Mouse (Mus musculus): ENCODE measurements around the gene Srpx2. TPM values are rescaled to one million over a fixed set of nuclear protein-coding genes. Genes with fewer than 3 reads are reported as not detected.

The Srpx2 gene
- 8.2 and 12.9 TPM in 2 replicates for polyA plus RNA-seq (2015; fragmentation: Nextera tagmentation; extraction: Ambion mirVana)

DNA sequence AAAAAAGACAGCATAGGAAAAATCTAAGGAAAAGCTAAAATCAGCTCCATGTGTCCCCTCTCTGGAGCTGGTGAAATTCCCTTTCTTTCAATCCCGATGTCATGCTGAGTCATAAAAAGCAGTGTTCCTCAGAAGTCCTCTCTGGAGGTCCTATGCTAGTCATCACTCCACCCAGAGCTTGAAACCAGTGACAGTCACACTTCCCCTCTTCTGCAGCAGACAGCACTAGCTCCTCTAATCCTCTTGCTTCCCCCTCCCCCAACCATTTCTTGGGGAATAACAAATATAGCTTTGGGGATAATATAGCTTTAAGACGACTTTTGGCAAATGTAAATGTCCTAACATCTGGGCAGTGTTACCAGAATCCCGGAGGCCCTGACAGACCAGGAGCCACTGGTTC, at the start of gene Srpx2:
Srpx2 (plus strand) TSS at position 166 of the 400 bp plus-strand sequence.
- 32% methylated on average over 3 of the region's 3 CpGs for WGBS
- peaks cover 6% of the 10 kb centered on the region; the same call in 1 of the 2 replicates for H3K27me3 ChIP-seq
- H3K36me3 ChIP-seq = no peaks in the 10 kb centered on the region
- H3K9me3 ChIP-seq = no peaks in the 10 kb centered on the region
- no peaks in the 10 kb centered on the region for H3K4me1 ChIP-seq
- no peak within 1 kb of the TSS for H3K27ac ChIP-seq
- 0 out of 2 replicates have a peak within 1 kb of the TSS, but pooled peaks have one; percentile 5 for H3K4me2 ChIP-seq
- no peak for ATAC-seq (ENCODE audit: insufficient number of reproducible peaks, low FRiP score, low TSS enrichment, low read depth)
- H3K9ac ChIP-seq = no peak within 1 kb of the TSS
- no peak within 1 kb of the TSS for H3K4me3 ChIP-seq

DNA sequence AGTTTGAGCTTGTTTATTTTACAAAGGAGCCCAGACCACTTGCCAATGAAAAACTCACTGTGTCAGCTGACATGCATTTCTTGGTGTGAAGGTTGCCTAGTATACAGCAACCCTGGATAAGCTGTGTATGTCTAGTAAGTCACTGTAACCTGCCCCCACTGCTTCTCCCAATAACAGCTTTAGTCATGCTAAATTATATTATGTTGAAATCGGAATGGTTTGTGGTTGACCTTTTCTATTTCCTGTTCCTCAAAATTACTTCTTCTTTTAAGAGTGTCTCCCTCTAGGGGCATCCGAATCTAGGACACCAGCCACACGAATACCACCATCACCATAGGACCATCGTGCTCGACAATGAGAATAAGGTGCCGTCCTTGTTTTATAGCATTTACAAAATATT, 38.5 kb upstream of the Srpx2 start:
- Histone ChIP-seq H3K9ac (no peak overlapping the region), H3K4me1 (no peaks in the 10 kb centered on the region), H3K4me3 (no peak overlapping the region), H3K27ac (no peak overlapping the region), H3K27me3 (no peaks in the 10 kb centered on the region), H3K9me3 (no peaks in the 10 kb centered on the region), H3K36me3 (no peaks in the 10 kb centered on the region), H3K4me2 (no peak overlapping the region)
- no peak for ATAC-seq (ENCODE audit: insufficient number of reproducible peaks, low FRiP score, low TSS enrichment, low read depth)
- WGBS = 89% methylated on average over 6 of the region's 6 CpGs

GRCm38 (mm10) chrX:133887308-133887707, 20.9 kb upstream of the Srpx2 start:
- no peak for ATAC-seq (ENCODE audit: insufficient number of reproducible peaks, low FRiP score, low TSS enrichment, low read depth)
- Histone ChIP-seq H3K27me3 (no peaks in the 10 kb centered on the region), H3K27ac (no peak overlapping the region), H3K36me3 (no peaks in the 10 kb centered on the region), H3K4me1 (no peaks in the 10 kb centered on the region), H3K9me3 (no peaks in the 10 kb centered on the region), H3K4me3 (no peak overlapping the region), H3K4me2 (no peak overlapping the region), H3K9ac (no peak overlapping the region)
- 90% methylated on average over 3 of the region's 3 CpGs for whole genome bisulfite sequencing

DNA sequence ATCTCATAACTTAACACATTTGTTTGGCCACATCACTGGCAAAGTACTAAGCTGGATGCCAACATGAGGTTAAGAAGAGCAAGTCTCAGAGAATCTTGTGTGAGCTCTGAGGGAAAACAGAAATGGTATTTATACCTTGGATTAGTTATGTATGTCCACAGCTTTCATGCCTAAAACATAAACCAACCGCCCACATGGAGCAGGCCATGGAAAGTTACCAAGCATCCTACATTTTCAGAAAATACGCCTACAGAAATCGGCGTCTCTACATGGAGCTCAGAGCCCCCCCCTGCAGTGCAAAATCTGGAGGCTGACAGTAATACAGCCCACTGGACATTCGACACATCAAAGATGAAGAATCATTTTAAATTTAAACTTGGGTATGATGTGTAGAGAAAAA, 20.1 kb upstream of the Srpx2 start:
- no peak overlapping the region for H3K4me2 ChIP-seq
- WGBS = 80% methylated on average over 5 of the region's 5 CpGs
- no peaks in the 10 kb centered on the region for H3K4me1 ChIP-seq
- H3K4me3 ChIP-seq = no peak overlapping the region
- H3K27ac ChIP-seq = no peak overlapping the region
- H3K9me3 ChIP-seq = no peaks in the 10 kb centered on the region
- no peak for ATAC-seq (ENCODE audit: insufficient number of reproducible peaks, low FRiP score, low TSS enrichment, low read depth)
- H3K27me3 ChIP-seq = no peaks in the 10 kb centered on the region
- no peaks in the 10 kb centered on the region for H3K36me3 ChIP-seq
- no peak overlapping the region for H3K9ac ChIP-seq

- Histone ChIP-seq H3K4me1 (no peaks in the 10 kb centered on the region), H3K9ac (peak within 1 kb of the TSS; percentile 42), H3K36me3 (peaks cover 12% of the 10 kb centered on the region; the same call in 1 of the 2 replicates), H3K4me3 (peak within 1 kb of the TSS; percentile 52), H3K27me3 (peaks cover 4% of the 10 kb centered on the region; the same call in 1 of the 2 replicates), H3K4me2 (peak within 1 kb of the TSS; percentile 40), H3K27ac (0 out of 2 replicates have a peak within 1 kb of the TSS, but pooled peaks have one; percentile 59), H3K9me3 (no peaks in the 10 kb centered on the region)
- 25% methylated on average over 33 of the region's 33 CpGs for WGBS
- peak; percentile 80; the same call in 1 of the 2 replicates for ATAC-seq (ENCODE audit: insufficient number of reproducible peaks, low FRiP score, low TSS enrichment, low read depth)
Observed at GRCm38 (mm10) chrX:133898014-133898542, 10.1 kb upstream of the Srpx2 start, which contains the start of gene Tspan6. Tspan6 (minus strand) TSS chrX:133898429.

DNA sequence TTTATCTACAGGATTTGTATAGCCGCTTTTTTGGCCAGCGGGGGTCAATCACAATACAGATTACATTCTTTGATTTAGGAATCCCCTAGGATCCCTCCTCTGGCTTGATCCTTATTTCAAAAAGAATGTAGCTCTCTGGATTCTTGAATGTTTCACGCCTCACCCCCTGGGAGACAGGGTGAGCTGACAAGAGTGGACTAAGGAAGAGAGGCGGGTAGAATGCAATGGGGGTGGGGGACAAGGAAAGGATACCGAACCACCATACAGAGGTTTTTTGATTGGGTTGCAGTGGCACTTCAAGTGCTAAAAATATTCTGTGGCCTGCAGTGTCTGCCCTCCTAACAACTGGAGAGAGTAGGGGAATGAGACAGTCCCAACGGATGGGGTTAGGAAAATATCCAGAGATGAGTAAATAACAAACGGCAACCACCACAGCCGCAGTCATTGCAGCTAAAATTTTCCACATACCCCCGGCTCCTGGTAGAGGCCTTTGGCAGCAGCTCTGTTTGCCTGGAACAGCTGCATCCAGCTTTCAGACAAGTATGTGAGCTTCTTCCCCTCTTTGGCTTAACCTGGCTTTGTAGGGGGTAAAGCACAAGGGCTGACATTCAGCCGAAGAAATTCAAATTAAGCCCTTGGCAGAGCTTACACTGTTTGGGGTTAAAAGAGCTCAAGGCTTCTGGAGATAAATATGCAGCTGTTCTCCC, 3.3 kb downstream of the Srpx2 start:
- Histone ChIP-seq H3K27ac (no peak overlapping the region; the same call in 1 of the 2 replicates), H3K4me3 (no peak overlapping the region), H3K9me3 (no peaks in the 10 kb centered on the region), H3K27me3 (peaks cover 14% of the 10 kb centered on the region), H3K36me3 (no peaks in the 10 kb centered on the region), H3K9ac (no peak overlapping the region), H3K4me1 (0 out of 2 replicates have a peak, but pooled peaks cover 3% of the 10 kb centered on the region), H3K4me2 (no peak overlapping the region)
- WGBS = 49% methylated on average over 10 of the region's 10 CpGs
- peak; percentile 65; the same call in 1 of the 2 replicates for ATAC-seq (ENCODE audit: insufficient number of reproducible peaks, low FRiP score, low TSS enrichment, low read depth)

GRCm38 (mm10) chrX:133913006-133913405, 4.8 kb downstream of the Srpx2 start:
- no peak for ATAC-seq (ENCODE audit: insufficient number of reproducible peaks, low FRiP score, low TSS enrichment, low read depth)

DNA sequence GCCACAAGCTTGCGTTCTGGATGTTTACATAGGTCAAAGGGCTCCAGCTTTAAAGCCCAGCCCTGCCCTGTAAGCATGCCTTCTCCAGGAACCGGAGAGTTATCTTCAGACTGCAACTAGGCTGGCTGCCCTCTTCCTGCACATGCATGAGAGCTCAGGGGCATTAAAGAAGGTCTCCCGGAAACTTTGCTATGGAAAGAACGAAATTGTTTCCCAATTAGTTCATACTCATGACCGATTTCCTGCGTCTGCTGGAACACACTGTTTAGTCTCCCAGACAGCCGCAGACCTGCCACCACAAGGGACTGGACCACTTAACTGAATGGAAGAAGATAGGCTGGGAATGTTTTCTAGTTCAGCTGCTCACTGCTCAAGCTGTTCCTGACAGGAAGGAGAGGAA, 6.0 kb downstream of the Srpx2 start:
- H3K9ac ChIP-seq = no peak overlapping the region
- H3K4me2 ChIP-seq = no peak overlapping the region
- 0 out of 2 replicates have a peak, but pooled peaks cover 3% of the 10 kb centered on the region for H3K4me1 ChIP-seq
- no peak overlapping the region for H3K4me3 ChIP-seq
- H3K27ac ChIP-seq = peak overlapping the region; percentile 38; the same call in 1 of the 2 replicates
- no peaks in the 10 kb centered on the region for H3K9me3 ChIP-seq
- 38% methylated on average over 7 of the region's 7 CpGs for WGBS
- no peak for ATAC-seq (ENCODE audit: insufficient number of reproducible peaks, low FRiP score, low TSS enrichment, low read depth)
- H3K27me3 ChIP-seq = peaks cover 14% of the 10 kb centered on the region
- H3K36me3 ChIP-seq = no peaks in the 10 kb centered on the region

More at GRCm38 (mm10) chrX:133913006-133913405, 4.8 kb downstream of the Srpx2 start:
- peaks cover 14% of the 10 kb centered on the region for H3K27me3 ChIP-seq
- H3K4me1 ChIP-seq = 0 out of 2 replicates have a peak, but pooled peaks cover 3% of the 10 kb centered on the region
- H3K9me3 ChIP-seq = no peaks in the 10 kb centered on the region
- 84% methylated on average over 3 of the region's 3 CpGs for WGBS
- no peak overlapping the region for H3K4me2 ChIP-seq
- no peak overlapping the region for H3K4me3 ChIP-seq
- H3K36me3 ChIP-seq = no peaks in the 10 kb centered on the region
- no peak overlapping the region for H3K27ac ChIP-seq
- H3K9ac ChIP-seq = no peak overlapping the region

- H3K36me3 ChIP-seq = no peaks in the 10 kb centered on the region
- no peaks in the 10 kb centered on the region for H3K9me3 ChIP-seq
- H3K4me1 ChIP-seq = no peaks in the 10 kb centered on the region
- no peak overlapping the region for H3K4me3 ChIP-seq
- no peak overlapping the region for H3K4me2 ChIP-seq
- H3K27me3 ChIP-seq = peaks cover under 1% of the 10 kb centered on the region; the same call in 1 of the 2 replicates
- H3K27ac ChIP-seq = no peak overlapping the region
- H3K9ac ChIP-seq = no peak overlapping the region
- WGBS = 74% methylated on average over 4 of the region's 4 CpGs
- ATAC-seq (ENCODE audit: insufficient number of reproducible peaks, low FRiP score, low TSS enrichment, low read depth) = no peak
Observed at GRCm38 (mm10) chrX:133921187-133921586, 13.0 kb downstream of the Srpx2 start.

GRCm38 (mm10) chrX:133926760-133927159, 18.5 kb downstream of the Srpx2 start:
- no peak for ATAC-seq (ENCODE audit: insufficient number of reproducible peaks, low FRiP score, low TSS enrichment, low read depth)
- no peak overlapping the region for H3K27ac ChIP-seq
- H3K4me1 ChIP-seq = no peaks in the 10 kb centered on the region
- H3K27me3 ChIP-seq = 0 out of 2 replicates have a peak, but pooled peaks cover 14% of the 10 kb centered on the region
- 72% methylated on average over 5 of the region's 5 CpGs for whole genome bisulfite sequencing
- no peak overlapping the region for H3K9ac ChIP-seq
- no peak overlapping the region for H3K4me2 ChIP-seq
- no peak overlapping the region for H3K4me3 ChIP-seq
- no peaks in the 10 kb centered on the region for H3K36me3 ChIP-seq
- H3K9me3 ChIP-seq = no peaks in the 10 kb centered on the region

GRCm38 (mm10) chrX:133931302-133932013, 23.2 kb downstream of the Srpx2 start:
- no peak overlapping the region for H3K27ac ChIP-seq
- no peak for ATAC-seq (ENCODE audit: insufficient number of reproducible peaks, low FRiP score, low TSS enrichment, low read depth)
- 59% methylated on average over 12 of the region's 12 CpGs for WGBS

More at GRCm38 (mm10) chrX:133931302-133932013, 23.2 kb downstream of the Srpx2 start:
- 0 out of 2 replicates have a peak, but pooled peaks cover 14% of the 10 kb centered on the region for H3K27me3 ChIP-seq
- no peaks in the 10 kb centered on the region for H3K4me1 ChIP-seq
- no peak overlapping the region for H3K4me3 ChIP-seq
- no peaks in the 10 kb centered on the region for H3K9me3 ChIP-seq
- no peak overlapping the region for H3K4me2 ChIP-seq
- no peaks in the 10 kb centered on the region for H3K36me3 ChIP-seq
- no peak overlapping the region for H3K9ac ChIP-seq
